Mouse (Mus musculus) forebrain, embryonic 15.5 days (tissue): ENCODE results near the gene Tm7sf3. TPM values are rescaled to one million over a fixed set of nuclear protein-coding genes. Genes with fewer than 3 reads are reported as not detected.

Experiments used
- ATAC-seq: fragments of 200-750 bp; cut with Nextera tagmentation; replicated peaks from 2 replicates; pipeline ENCODE4 v1.8.0; 2017; ENCODE audit warnings: mild to moderate bottlenecking, moderate TSS enrichment, moderate library complexity
- H3K27ac ChIP-seq: fragments of 300-500 bp; sonication (generic); replicated peaks from 2 replicates; pipeline ENCODE4 v1.5.1; 2015; ENCODE audit warnings: mild to moderate bottlenecking, inconsistent platforms
- H3K27me3 ChIP-seq: fragments of 300-500 bp; sonication (generic); 2 replicates; pipeline ENCODE4 v1.6.1; 2015; ENCODE audit warnings: inconsistent platforms
- H3K36me3 ChIP-seq: fragments of 300-500 bp; sonication (generic); 2 replicates; pipeline ENCODE4 v1.6.1; 2015; ENCODE audit warnings: mild to moderate bottlenecking, inconsistent platforms
- H3K4me1 ChIP-seq: fragments of 300-500 bp; sonication (generic); 2 replicates; pipeline ENCODE4 v1.6.1; 2015; ENCODE audit warnings: inconsistent platforms
- H3K4me2 ChIP-seq: fragments of 300-500 bp; sonication (generic); replicated peaks from 2 replicates; pipeline ENCODE4 v1.6.1; 2015; ENCODE audit warnings: mild to moderate bottlenecking, inconsistent platforms
- H3K4me3 ChIP-seq: fragments of 300-500 bp; sonication (generic); 2 replicates; pipeline ENCODE4 v1.5.1; 2015; ENCODE audit warnings: mild to moderate bottlenecking, inconsistent platforms
- H3K9ac ChIP-seq: fragments of 300-500 bp; sonication (generic); replicated peaks from 2 replicates; pipeline ENCODE4 v1.6.1; 2015; ENCODE audit warnings: mild to moderate bottlenecking, inconsistent platforms
- H3K9me3 ChIP-seq: fragments of 300-500 bp; sonication (generic); 2 replicates; pipeline ENCODE4 v1.6.1; 2016; ENCODE audit warnings: inconsistent platforms
- WGBS: fragments of 180-500 bp; shearing (Covaris S2); methylation state at CpG from one replicate; pipeline ENCODE4 v1.1.7; 2015; ENCODE audit warnings: mixed read lengths; 5-methylcytosine and 5-hydroxymethylcytosine counted together
- polyA plus RNA-seq: library from polyadenylated mRNA; unstranded; fragments of >200 nt; fragmentation: Nextera tagmentation; extraction: Ambion mirVana; gene quantifications from 2 replicates; pipeline ENCODE4 v1.2.1, GENCODE M21; 2015

Gene Tm7sf3
- polyA plus RNA-seq, 1 experiment from 2014 or later, result 32.7 TPM

DNA sequence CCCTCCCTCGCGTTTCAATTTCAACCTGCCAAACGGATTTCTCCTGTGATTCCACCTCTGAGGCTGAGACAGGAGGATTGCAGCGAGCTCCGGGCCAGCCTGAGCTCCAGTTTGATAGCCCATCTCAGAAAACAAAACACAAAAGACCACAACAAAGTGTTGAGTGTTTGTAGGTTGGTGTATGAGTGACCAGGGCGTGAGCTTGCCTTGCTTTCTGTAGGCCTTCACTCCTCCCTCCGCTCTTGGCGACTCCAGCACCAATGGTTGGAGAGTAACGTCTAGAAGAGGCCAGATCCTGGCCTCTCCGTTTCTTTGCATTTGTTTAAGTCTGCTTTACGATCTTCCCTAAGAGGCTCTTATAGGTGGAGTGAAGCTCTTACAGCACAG is 553 bp upstream of the Tm7sf3 start:
- Histone ChIP-seq H3K9ac (peak overlapping the region; percentile 84), H3K9me3 (no peaks in the 10 kb centered on the region), H3K4me1 (peaks cover 15% of the 10 kb centered on the region), H3K27ac (peak overlapping the region; percentile 90), H3K36me3 (no peaks in the 10 kb centered on the region), H3K27me3 (no peaks in the 10 kb centered on the region), H3K4me3 (peak overlapping the region; percentile 96), H3K4me2 (peak overlapping the region; percentile 87)
- ATAC-seq, result no peak; the same call in 1 of the 2 replicates
- WGBS, result 43% methylated on average over 11 of the region's 11 CpGs

DNA sequence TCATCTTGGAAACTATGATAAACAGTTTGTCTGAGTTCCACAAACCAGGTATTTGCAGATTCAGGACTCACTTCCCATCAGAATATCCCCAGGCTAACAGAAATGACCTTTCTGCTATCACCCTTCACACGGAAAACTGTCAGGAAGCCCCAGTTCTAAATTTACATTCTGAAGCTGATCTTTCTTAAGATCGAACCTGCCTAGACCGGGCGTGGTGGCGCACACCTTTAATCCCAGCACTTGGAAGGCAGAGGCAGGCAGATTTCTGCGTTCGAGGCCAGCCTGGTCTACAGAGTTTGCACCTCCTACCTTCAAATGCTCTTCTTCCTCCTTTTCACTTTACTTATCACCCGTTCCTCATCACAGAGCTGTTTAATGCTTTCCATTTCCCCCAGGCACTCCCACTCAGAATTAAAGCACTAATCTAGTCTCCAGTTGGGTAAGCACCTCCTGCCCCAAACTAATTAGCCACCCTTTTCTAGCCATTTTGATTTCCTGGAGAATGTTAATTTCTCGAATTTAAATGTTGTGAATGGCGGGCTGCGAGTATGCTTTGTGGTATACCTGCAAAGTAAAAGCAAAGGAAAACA is 908 bp downstream of the Tm7sf3 start:
- ATAC-seq, result peak; percentile 2; the same call in 1 of the 2 replicates
- Histone ChIP-seq H3K9me3 (no peaks in the 10 kb centered on the region), H3K9ac (peak overlapping the region; percentile 37), H3K4me3 (peak overlapping the region; percentile 96), H3K27me3 (no peaks in the 10 kb centered on the region), H3K4me1 (peaks cover 15% of the 10 kb centered on the region), H3K4me2 (peak overlapping the region; percentile 87), H3K36me3 (no peaks in the 10 kb centered on the region), H3K27ac (peak overlapping the region; percentile 90)
- 69% methylated on average over 11 of the region's 11 CpGs for WGBS

DNA sequence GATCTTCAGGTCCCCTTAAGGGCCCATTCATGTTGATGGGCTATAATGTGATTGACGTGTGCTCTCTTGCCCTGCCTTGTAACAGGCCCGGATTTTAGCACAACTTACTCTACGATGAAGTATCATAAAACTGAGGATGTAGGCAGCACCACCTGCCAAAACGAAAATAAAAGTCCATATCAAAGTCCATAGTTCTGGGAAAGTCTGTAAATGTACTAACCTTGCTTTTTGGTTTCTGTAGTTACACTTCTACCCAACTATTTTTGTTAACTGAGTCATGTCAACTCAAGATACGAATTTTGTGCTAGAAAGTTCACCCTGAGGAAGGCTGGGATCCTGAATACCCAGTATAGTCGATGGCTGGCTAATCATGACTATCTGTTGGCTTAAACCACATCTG is 1.6 kb downstream of the Tm7sf3 start:
- Histone ChIP-seq H3K27me3 (no peaks in the 10 kb centered on the region), H3K4me3 (no peak overlapping the region), H3K9ac (no peak overlapping the region), H3K4me2 (no peak overlapping the region), H3K36me3 (no peaks in the 10 kb centered on the region), H3K9me3 (no peaks in the 10 kb centered on the region), H3K27ac (no peak overlapping the region), H3K4me1 (peaks cover 15% of the 10 kb centered on the region)
- no peak for ATAC-seq
- WGBS, result 93% methylated on average over 6 of the region's 6 CpGs

DNA sequence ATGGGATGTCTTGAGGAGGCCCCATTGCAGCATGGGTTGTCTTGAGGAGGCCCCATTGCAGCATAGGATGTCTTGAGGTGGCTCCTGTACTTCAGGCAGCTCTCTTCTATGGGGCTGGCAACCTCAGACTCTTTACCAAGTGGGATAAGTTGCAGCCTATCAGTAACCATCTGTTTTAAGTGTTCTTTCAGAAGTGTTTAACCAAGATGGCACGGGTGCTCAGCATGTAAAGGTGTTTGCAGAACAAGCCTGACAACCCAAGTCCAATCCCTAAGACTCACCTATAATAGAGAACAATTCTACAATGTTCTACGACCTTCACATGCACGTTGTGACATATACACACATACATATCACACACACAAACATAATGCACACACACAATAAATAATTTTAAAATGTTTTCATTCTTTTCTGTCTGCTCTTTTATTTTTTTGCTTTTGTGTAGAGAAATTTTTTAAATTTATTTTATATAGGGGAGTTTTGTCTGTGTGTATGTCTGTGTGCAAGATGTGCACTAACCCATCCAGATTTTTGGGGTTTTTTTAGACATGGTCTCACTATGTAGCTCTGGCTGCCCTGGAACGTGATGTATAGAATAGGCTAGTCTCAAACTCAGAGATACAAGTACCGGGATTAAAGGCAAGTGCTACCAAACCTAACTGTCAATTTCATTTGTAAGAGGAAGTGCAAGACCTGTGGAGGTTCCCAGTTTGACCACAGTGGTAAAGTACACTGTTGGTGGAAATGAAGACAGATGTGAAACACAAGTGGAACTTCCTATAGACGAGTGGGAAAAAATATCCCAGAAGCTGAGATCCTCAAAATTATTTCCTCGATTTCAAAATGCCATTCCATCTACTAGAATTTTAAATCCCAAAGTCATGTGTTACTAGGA is 2.3 kb downstream of the Tm7sf3 start:
- Histone ChIP-seq H3K4me3 (no peak overlapping the region), H3K9ac (no peak overlapping the region), H3K4me2 (no peak overlapping the region), H3K27me3 (no peaks in the 10 kb centered on the region), H3K9me3 (no peaks in the 10 kb centered on the region), H3K4me1 (peaks cover 15% of the 10 kb centered on the region), H3K27ac (no peak overlapping the region), H3K36me3 (no peaks in the 10 kb centered on the region)
- 86% methylated on average over 7 of the region's 7 CpGs for WGBS
- ATAC-seq, result no peak

DNA sequence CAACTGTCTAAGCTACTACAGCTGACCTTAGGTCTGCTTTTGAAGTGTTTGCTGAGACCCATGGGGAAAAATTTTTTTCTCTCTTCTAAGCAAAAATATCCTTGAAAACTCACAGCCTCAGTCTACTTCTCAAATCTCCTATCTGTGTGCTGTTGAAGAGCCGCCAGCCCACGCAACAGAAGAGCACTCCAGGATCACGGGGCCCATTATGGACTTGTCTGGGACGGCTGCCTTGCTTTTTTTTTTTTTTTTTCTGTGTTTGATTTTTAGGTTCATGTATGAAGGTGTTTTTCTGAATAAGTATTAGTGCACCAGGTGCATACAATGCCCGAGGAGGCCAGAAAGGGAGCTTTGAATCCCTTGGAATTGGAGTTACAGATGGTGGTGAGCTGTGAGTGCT is 6.1 kb downstream of the Tm7sf3 start:
- no peak overlapping the region for H3K4me2 ChIP-seq
- H3K4me3 ChIP-seq, result no peak overlapping the region
- no peaks in the 10 kb centered on the region for H3K36me3 ChIP-seq
- 87% methylated on average over 5 of the region's 5 CpGs for WGBS
- H3K27me3 ChIP-seq, result no peaks in the 10 kb centered on the region
- H3K9ac ChIP-seq, result no peak overlapping the region
- peaks cover 14% of the 10 kb centered on the region for H3K4me1 ChIP-seq
- ATAC-seq, result no peak
- H3K9me3 ChIP-seq, result no peaks in the 10 kb centered on the region
- H3K27ac ChIP-seq, result no peak overlapping the region

DNA sequence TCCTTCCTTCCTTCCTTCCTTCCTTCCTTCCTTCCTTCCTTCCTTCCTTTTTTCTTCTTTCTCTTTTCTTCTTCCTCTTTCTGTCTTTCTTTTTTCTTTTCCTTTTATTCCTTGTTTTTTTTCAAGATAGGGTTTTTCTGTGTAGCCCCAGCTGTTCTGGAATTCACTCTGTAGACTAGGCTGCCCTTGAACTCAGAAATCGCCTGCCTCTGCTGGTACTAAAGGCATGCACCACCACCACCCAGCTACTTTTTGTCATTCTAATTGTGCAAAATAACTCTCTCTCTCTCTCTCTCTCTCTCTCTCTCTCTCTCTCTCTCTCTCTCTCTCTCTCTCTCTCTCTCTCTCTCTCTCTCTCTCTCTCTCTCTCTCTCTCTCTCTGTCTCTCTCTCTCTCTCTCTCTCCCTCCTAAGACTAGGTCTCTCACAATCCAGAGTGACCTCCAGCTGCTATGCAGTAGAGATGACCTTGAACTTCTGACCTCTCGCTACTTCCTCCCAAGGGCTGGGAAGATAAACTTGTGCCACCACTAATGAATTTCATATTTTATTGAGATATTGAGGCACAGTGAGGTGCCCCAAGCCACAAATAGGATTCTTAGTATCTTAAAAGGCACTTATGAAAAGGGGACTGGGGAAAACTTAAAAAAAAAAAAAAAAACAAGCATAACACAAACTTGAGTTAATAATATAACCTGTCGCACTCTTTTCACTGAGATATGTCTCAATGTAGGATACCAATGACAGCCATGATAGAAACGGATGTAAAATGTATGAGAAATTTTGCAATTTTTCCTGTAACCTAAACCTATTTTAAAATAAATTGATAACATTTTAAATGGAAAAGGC is 7.6 kb downstream of the Tm7sf3 start:
- H3K27ac ChIP-seq, result no peak overlapping the region
- no peak for ATAC-seq
- no peaks in the 10 kb centered on the region for H3K27me3 ChIP-seq
- H3K4me1 ChIP-seq, result peaks cover 14% of the 10 kb centered on the region
- no peaks in the 10 kb centered on the region for H3K9me3 ChIP-seq
- H3K4me2 ChIP-seq, result peak overlapping the region; percentile 65; the same call in 1 of the 2 replicates
- no peaks in the 10 kb centered on the region for H3K36me3 ChIP-seq
- peak overlapping the region; percentile 83 for H3K4me3 ChIP-seq
- H3K9ac ChIP-seq, result no peak overlapping the region
- WGBS, result 68% methylated on average over 4 of the region's 4 CpGs

DNA sequence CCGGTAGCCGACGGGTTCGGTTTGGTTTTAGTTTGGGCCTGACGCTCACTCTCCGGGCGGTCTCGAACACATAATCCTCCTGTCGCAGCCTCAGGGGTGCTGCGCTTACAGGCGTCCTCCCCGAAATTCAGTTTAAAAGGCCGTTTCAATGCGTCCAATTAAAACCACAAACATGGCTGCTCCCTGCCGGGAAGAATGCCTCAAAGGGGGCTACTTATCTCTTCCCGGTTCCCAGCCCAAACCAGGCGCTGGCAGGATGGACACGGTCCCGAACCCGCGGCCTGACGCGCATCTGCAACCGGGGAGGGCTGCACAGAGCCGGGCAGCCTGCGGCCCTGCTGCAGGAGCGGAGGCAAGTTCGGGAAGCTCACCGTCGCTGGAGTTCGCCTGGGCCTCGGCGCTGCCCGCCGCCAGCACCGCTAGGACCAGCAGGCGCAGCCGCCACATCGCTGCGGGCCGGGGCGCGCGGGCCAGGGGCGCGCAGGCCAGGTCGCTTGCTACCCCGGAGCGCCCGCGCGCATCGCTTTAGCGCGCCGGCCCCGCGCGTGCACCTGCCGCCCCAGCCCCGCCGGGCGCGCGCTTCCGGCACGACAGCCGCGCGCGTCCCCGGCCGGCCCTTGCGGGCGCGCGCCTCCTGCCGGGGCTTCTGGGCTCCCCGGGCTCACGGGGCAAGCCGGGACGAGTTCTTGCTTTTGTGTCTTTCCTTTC is 8.5 kb downstream of the Tm7sf3 start:
- no peaks in the 10 kb centered on the region for H3K36me3 ChIP-seq

DNA sequence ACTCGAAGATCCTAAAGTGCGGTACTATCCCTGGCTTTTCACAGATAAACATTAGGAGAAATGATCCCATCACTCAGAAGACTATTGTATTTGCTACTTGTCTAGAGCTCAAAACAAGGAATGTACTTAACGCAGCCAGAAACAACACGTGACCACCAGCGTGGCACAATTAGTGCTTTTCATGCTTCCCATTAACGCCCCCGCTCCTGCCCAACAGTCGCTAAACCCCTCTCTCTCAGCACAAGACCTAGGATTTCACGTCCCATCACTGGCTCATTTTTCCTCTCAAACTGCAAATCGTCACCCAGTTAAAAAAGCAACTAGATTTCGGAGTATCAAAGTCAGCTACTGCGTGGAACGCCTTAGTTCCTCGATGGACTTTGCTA is 9.0 kb downstream of the Tm7sf3 start:
- H3K27me3 ChIP-seq, result no peaks in the 10 kb centered on the region
- H3K4me2 ChIP-seq, result peak overlapping the region; percentile 65
- H3K9ac ChIP-seq, result peak overlapping the region; percentile 79
- ATAC-seq, result peak; percentile 64
- H3K27ac ChIP-seq, result peak overlapping the region; percentile 86
- H3K4me3 ChIP-seq, result peak overlapping the region; percentile 83
- H3K9me3 ChIP-seq, result no peaks in the 10 kb centered on the region
- H3K4me1 ChIP-seq, result peaks cover 14% of the 10 kb centered on the region
- H3K36me3 ChIP-seq, result no peaks in the 10 kb centered on the region
- 4% methylated on average over 14 of the region's 14 CpGs for WGBS

More for the DNA sequence above, 8.5 kb downstream of the Tm7sf3 start:
- Histone ChIP-seq H3K9me3 (no peaks in the 10 kb centered on the region), H3K27me3 (no peaks in the 10 kb centered on the region), H3K4me3 (peak overlapping the region; percentile 83), H3K27ac (peak overlapping the region; percentile 86), H3K4me1 (peaks cover 14% of the 10 kb centered on the region), H3K4me2 (peak overlapping the region; percentile 65), H3K9ac (peak overlapping the region; percentile 79)
- ATAC-seq, result peak; percentile 93
- WGBS, result under 1% methylated on average over 70 of the region's 82 CpGs

DNA sequence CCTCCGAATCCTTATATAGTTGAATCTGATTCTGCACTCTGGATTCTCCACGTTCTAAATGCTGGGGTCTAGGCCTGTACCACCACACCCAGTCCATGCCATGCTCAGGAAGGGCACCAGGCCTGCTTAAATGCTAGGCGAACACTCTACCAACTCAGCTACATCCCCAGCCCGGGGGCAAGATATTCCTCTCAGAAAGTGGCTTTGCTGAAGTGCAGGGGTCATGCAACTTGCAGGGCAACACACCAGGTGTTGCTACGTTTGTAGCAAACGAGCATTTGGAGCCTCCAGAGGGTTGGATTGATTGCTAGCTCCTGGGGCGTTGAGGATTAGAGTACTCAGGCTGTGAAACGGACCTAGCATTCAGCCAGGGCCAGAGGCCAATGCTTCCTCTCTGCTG is 9.5 kb downstream of the Tm7sf3 start:
- 36% methylated on average over 8 of the region's 8 CpGs for WGBS

DNA sequence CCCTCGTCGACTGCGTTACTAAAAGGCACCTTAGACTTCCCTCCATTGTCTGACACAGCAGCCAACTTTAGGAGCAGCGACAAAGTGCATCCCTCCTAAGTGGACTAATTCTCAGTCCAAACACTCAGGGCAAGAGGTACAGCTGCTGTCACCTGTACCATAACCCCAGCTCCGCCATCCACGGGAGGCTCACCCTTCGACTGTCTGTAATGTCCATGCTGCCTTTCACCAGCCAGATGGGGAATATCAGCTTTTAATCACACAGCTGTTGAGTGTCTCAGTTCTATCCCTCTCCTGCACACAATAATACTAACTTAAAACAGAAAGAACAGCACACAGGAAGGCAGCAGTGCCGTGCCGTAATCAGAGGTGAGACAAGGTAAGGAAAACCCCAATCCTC is 10.2 kb downstream of the Tm7sf3 start:
- ATAC-seq, result no peak
- 79% methylated on average over 9 of the region's 9 CpGs for WGBS

More for the DNA sequence above, 9.5 kb downstream of the Tm7sf3 start:
- ATAC-seq, result peak; percentile 7; the same call in 1 of the 2 replicates
- no peaks in the 10 kb centered on the region for H3K36me3 ChIP-seq
- H3K27me3 ChIP-seq, result no peaks in the 10 kb centered on the region
- no peaks in the 10 kb centered on the region for H3K9me3 ChIP-seq
- H3K4me3 ChIP-seq, result peak overlapping the region; percentile 83
- peak overlapping the region; percentile 26 for H3K9ac ChIP-seq
- H3K4me1 ChIP-seq, result peaks cover 14% of the 10 kb centered on the region
- H3K27ac ChIP-seq, result 0 out of 2 replicates have a peak overlapping the region, but pooled peaks have one; percentile 31
- peak overlapping the region; percentile 65 for H3K4me2 ChIP-seq

DNA sequence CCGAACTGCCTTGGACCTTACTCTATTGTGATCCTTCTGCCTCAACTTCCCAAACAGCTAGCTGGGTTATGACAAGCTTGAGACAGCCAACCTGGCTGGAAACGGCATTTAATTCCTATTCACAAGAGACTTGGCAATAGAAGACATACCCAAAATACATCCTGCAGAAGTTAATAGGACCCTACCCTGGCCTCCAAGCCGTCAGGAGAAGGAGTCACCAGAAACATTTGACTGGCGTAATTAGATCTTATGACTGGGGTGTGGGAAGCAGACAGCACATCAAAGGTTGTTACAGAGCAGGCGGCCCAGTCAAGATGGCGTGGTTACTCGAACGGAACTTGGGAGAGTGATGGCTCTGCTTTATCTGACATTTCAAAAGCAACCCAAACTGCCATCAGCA is 10.8 kb downstream of the Tm7sf3 start:
- Histone ChIP-seq H3K9me3 (no peaks in the 10 kb centered on the region), H3K4me1 (peaks cover 16% of the 10 kb centered on the region), H3K36me3 (no peaks in the 10 kb centered on the region), H3K27ac (no peak overlapping the region), H3K4me2 (no peak overlapping the region), H3K27me3 (no peaks in the 10 kb centered on the region), H3K9ac (no peak overlapping the region), H3K4me3 (no peak overlapping the region)
- WGBS, result 78% methylated on average over 8 of the region's 8 CpGs
- no peak for ATAC-seq

More for the DNA sequence above, 10.2 kb downstream of the Tm7sf3 start:
- Histone ChIP-seq H3K27ac (no peak overlapping the region), H3K36me3 (no peaks in the 10 kb centered on the region), H3K4me2 (no peak overlapping the region), H3K4me1 (peaks cover 16% of the 10 kb centered on the region), H3K4me3 (no peak overlapping the region), H3K9ac (no peak overlapping the region), H3K27me3 (no peaks in the 10 kb centered on the region), H3K9me3 (no peaks in the 10 kb centered on the region)
